Mouse (Mus musculus): ENCODE data around the gene 4930415O20Rik. TPM values are rescaled to one million over a fixed set of nuclear protein-coding genes. Genes with fewer than 3 reads are reported as not detected.
A peak's percentile ranks its signal among the peaks of the same experiment; 100 is the strongest.

The 4930415O20Rik gene
- polyA plus RNA-seq, 1 experiment from 2014 or later, result not detected

DNA sequence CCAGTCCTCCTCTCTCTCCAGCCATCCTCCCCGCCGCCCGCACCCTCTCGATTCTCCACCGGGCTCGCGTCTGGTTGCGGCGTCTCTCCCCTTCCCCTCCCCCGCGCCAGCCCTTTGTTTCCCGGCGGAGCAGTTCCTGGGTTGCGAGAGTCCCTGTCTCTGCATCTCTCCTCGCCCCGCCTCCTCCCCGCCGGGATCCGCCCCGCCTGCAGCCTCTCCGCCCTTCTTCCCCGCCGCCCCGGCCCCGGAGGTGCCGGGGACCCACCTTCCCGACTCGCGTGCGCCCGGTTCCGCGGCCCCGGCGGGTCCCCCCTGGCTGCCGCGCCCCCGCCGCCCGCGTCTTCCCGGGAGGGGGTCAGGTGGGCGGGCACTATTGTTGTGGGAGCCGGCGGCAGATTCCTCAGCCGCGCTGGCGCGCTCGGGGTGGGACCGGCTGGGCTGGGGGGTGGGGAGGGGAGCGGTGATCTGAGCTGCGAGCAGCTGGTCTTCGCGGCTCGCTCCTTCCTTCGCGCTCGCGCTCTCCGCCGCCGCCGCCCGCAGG, 63.8 kb downstream of the 4930415O20Rik start:
- H3K4me2 ChIP-seq (ENCODE audit: low read length), result peak overlapping the region; percentile 87
- peak; percentile 93 for DNase-seq
- H3K27ac ChIP-seq (replicated peaks; ENCODE audit: low read depth, low read length), result peak overlapping the region; percentile 99
- peaks cover 12% of the 10 kb centered on the region; the same call in 1 of the 2 replicates for H3K27me3 ChIP-seq (ENCODE audit: control insufficient read depth, insufficient read depth, low read length)
- peak overlapping the region; percentile 81 for H3K4me3 ChIP-seq (replicated peaks; ENCODE audit: low read depth, low read length)
- peaks cover 49% of the 10 kb centered on the region for H3K4me1 ChIP-seq (ENCODE audit: control insufficient read depth, insufficient read depth, low read length)
- WGBS, result under 1% methylated on average over 65 of the region's 65 CpGs
- peak overlapping the region; percentile 97 for H3K9ac ChIP-seq (replicated peaks; ENCODE audit: low read length)
- peaks cover 8% of the 10 kb centered on the region for H3K36me3 ChIP-seq (ENCODE audit: control insufficient read depth, insufficient read depth, low read length)
- H3K9me3 ChIP-seq (ENCODE audit: control insufficient read depth, low read length), result no peaks in the 10 kb centered on the region
- ATAC-seq (ENCODE audit: low FRiP score, low TSS enrichment), result peak; percentile 67

DNA sequence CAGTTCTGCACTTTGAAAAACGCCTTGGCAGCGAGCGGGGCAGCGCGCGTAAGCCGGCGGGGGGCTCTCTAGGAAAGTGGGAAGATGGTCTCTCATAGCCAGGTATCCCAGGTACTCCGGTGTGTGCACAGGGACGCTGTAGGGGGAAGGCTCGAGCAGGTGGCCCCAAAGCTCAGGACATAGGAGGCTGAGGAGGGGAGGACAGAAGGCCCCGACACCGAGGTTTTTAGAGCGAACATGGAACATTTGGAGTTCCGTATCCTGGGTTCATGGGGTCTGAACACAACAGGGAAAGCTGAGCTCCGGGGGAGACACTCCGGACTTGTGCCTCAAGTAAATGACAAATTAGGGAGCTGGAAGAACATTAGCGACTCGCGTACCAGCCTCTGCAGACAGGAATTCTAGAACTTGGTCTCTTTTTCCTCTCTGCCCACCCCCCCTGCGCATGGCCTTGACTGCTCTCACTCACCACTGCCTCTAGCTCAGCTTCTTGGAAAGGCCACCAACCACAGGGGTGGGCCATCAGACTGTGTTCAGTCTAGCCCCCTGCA, 64.6 kb downstream of the 4930415O20Rik start:
- Histone ChIP-seq H3K4me3 (replicated peaks; ENCODE audit: low read depth, low read length) (peak overlapping the region; percentile 81), H3K36me3 (ENCODE audit: control insufficient read depth, insufficient read depth, low read length) (peaks cover 16% of the 10 kb centered on the region), H3K9me3 (ENCODE audit: control insufficient read depth, low read length) (no peaks in the 10 kb centered on the region), H3K4me1 (ENCODE audit: control insufficient read depth, insufficient read depth, low read length) (peaks cover 49% of the 10 kb centered on the region), H3K4me2 (ENCODE audit: low read length) (peak overlapping the region; percentile 87), H3K9ac (replicated peaks; ENCODE audit: low read length) (peak overlapping the region; percentile 97), H3K27ac (replicated peaks; ENCODE audit: low read depth, low read length) (peak overlapping the region; percentile 99), H3K27me3 (ENCODE audit: control insufficient read depth, insufficient read depth, low read length) (peaks cover 6% of the 10 kb centered on the region; the same call in 1 of the 2 replicates)
- no peak for ATAC-seq (ENCODE audit: low FRiP score, low TSS enrichment)
- under 1% methylated on average over 21 of the region's 21 CpGs for WGBS
- peak; percentile 63 for DNase-seq

DNA sequence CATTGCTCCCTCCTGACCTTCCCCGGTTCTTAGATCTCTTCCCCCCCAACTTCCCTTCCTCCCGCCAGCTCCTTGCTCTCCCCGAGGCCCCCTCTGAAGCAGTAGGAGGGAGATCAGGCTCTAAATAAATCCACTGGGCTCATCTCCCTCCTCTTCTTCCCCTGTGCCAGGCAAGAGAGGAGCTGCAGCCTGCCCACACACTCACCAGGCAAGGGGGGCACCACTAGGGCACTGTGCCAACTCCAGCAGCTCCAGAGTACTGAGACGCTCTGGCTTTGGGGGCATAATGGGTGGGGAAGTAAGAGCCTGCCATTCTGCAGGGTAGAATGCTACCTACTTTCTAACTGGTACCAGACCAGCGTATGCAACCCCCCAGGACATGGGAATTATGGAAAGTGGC, 65.7 kb downstream of the 4930415O20Rik start:
- H3K9ac ChIP-seq (replicated peaks; ENCODE audit: low read length), result peak overlapping the region; percentile 97
- peak; percentile 75 for DNase-seq
- peak overlapping the region; percentile 87 for H3K4me2 ChIP-seq (ENCODE audit: low read length)
- no peaks in the 10 kb centered on the region for H3K9me3 ChIP-seq (ENCODE audit: control insufficient read depth, low read length)
- peak overlapping the region; percentile 81 for H3K4me3 ChIP-seq (replicated peaks; ENCODE audit: low read depth, low read length)
- H3K27ac ChIP-seq (replicated peaks; ENCODE audit: low read depth, low read length), result peak overlapping the region; percentile 99
- WGBS, result 13% methylated on average over 5 of the region's 5 CpGs
- H3K27me3 ChIP-seq (ENCODE audit: control insufficient read depth, insufficient read depth, low read length), result no peaks in the 10 kb centered on the region
- peaks cover 43% of the 10 kb centered on the region for H3K4me1 ChIP-seq (ENCODE audit: control insufficient read depth, insufficient read depth, low read length)
- no peak for ATAC-seq (ENCODE audit: low FRiP score, low TSS enrichment)
- H3K36me3 ChIP-seq (ENCODE audit: control insufficient read depth, insufficient read depth, low read length), result peaks cover 27% of the 10 kb centered on the region

DNA sequence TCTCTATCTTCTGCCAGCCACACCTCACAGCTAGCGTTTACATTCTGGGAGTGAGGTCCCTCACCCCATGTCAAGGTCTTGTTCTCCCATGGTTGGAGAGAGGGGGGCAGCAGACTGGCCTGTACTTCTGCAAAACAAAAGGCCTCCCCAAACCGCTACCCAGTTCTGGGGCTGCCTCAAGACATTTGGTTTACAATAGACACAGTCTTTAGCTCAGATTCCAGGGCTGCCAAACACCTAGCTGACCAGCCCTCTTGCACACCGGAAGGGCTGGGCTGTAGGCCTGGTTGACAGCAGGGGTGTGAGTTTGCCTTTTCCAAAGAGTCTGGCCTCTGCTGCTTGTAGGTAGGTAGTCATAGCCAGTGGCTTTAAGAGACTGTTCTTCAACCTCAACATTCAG, 66.4 kb downstream of the 4930415O20Rik start:
- Histone ChIP-seq H3K9me3 (ENCODE audit: control insufficient read depth, low read length) (no peaks in the 10 kb centered on the region), H3K4me1 (ENCODE audit: control insufficient read depth, insufficient read depth, low read length) (peaks cover 40% of the 10 kb centered on the region), H3K4me3 (replicated peaks; ENCODE audit: low read depth, low read length) (no peak overlapping the region), H3K27ac (replicated peaks; ENCODE audit: low read depth, low read length) (no peak overlapping the region), H3K4me2 (ENCODE audit: low read length) (peak overlapping the region; percentile 87), H3K27me3 (ENCODE audit: control insufficient read depth, insufficient read depth, low read length) (no peaks in the 10 kb centered on the region), H3K9ac (replicated peaks; ENCODE audit: low read length) (peak overlapping the region; percentile 97; the same call in 1 of the 2 replicates), H3K36me3 (ENCODE audit: control insufficient read depth, insufficient read depth, low read length) (peaks cover 34% of the 10 kb centered on the region)
- WGBS, result 35% methylated on average over 3 of the region's 3 CpGs
- no peak for ATAC-seq (ENCODE audit: low FRiP score, low TSS enrichment)
- no peak for DNase-seq

Other genes starting within 250 kb of the 4930415O20Rik start
- gene Olfr284, start 230.0 kb upstream of the 4930415O20Rik start, polyA plus RNA-seq (2014; fragmentation: Nextera tagmentation; extraction: Ambion mirVana), result 0.40 TPM in 1 of 2 replicates, not detected in the other
- not detected in 2 replicates for gene Olfr283, start 190.1 kb upstream of the 4930415O20Rik start, polyA plus RNA-seq (2014; fragmentation: Nextera tagmentation; extraction: Ambion mirVana)
- gene Olfr282, start 139.8 kb upstream of the 4930415O20Rik start, polyA plus RNA-seq (2014; fragmentation: Nextera tagmentation; extraction: Ambion mirVana), result not detected in 2 replicates
- gene Olfr281, start 118.4 kb upstream of the 4930415O20Rik start, polyA plus RNA-seq (2014; fragmentation: Nextera tagmentation; extraction: Ambion mirVana), result not detected in 2 replicates
- not detected in 2 replicates for gene OR5BS1P, start 101.1 kb upstream of the 4930415O20Rik start, polyA plus RNA-seq (2014; fragmentation: Nextera tagmentation; extraction: Ambion mirVana)
- gene Lalba, start 88.3 kb upstream of the 4930415O20Rik start, polyA plus RNA-seq (2014; fragmentation: Nextera tagmentation; extraction: Ambion mirVana), result not detected in 2 replicates
- not detected in 2 replicates for gene Olfr279, start 78.6 kb upstream of the 4930415O20Rik start, polyA plus RNA-seq (2014; fragmentation: Nextera tagmentation; extraction: Ambion mirVana)
- gene Kansl2, start 36.7 kb upstream of the 4930415O20Rik start, polyA plus RNA-seq (2014; fragmentation: Nextera tagmentation; extraction: Ambion mirVana), result 125 TPM in 2 replicates
- 59.7 and 65.8 TPM in 2 replicates for gene Ccnt1, start 81 bp upstream of the 4930415O20Rik start, polyA plus RNA-seq (2014; fragmentation: Nextera tagmentation; extraction: Ambion mirVana)
- gene Adcy6, start 39.1 kb downstream of the 4930415O20Rik start, polyA plus RNA-seq (2014; fragmentation: Nextera tagmentation; extraction: Ambion mirVana), result 9.6 and 12.2 TPM in 2 replicates
- gene Cacnb3, start 59.8 kb downstream of the 4930415O20Rik start, polyA plus RNA-seq (2014; fragmentation: Nextera tagmentation; extraction: Ambion mirVana), result 130 and 136 TPM in 2 replicates
- gene Ddx23, start 91.9 kb downstream of the 4930415O20Rik start, polyA plus RNA-seq (2014; fragmentation: Nextera tagmentation; extraction: Ambion mirVana), result 17.7 and 24.9 TPM in 2 replicates
- gene Rnd1, start 106.5 kb downstream of the 4930415O20Rik start, polyA plus RNA-seq (2014; fragmentation: Nextera tagmentation; extraction: Ambion mirVana), result 7.4 and 9.2 TPM in 2 replicates
- gene Ccdc65, start 137.2 kb downstream of the 4930415O20Rik start, polyA plus RNA-seq (2014; fragmentation: Nextera tagmentation; extraction: Ambion mirVana), result 5.7 and 6.3 TPM in 2 replicates
- 1.7 and 3.8 TPM in 2 replicates for gene Fkbp11, start 157.2 kb downstream of the 4930415O20Rik start, polyA plus RNA-seq (2014; fragmentation: Nextera tagmentation; extraction: Ambion mirVana)
- 57.5 and 63.3 TPM in 2 replicates for gene Arf3, start 192.2 kb downstream of the 4930415O20Rik start, polyA plus RNA-seq (2014; fragmentation: Nextera tagmentation; extraction: Ambion mirVana)
- not detected in 2 replicates for gene Wnt10b, start 207.1 kb downstream of the 4930415O20Rik start, polyA plus RNA-seq (2014; fragmentation: Nextera tagmentation; extraction: Ambion mirVana)
- gene Wnt1, start 218.9 kb downstream of the 4930415O20Rik start, polyA plus RNA-seq (2014; fragmentation: Nextera tagmentation; extraction: Ambion mirVana), result 1.3 and 4.1 TPM in 2 replicates
- 0.57 and 0.66 TPM in 2 replicates for gene Ddn, start 238.5 kb downstream of the 4930415O20Rik start, polyA plus RNA-seq (2014; fragmentation: Nextera tagmentation; extraction: Ambion mirVana)

Measured in midbrain, embryonic 14.5 days (tissue).